Mouse (Mus musculus) forebrain, embryonic 13.5 days (tissue): Measurements from ENCODE around the gene Dusp10. TPM values are rescaled to one million over a fixed set of nuclear protein-coding genes. Genes with fewer than 3 reads are reported as not detected.

Experiments used
- polyA plus RNA-seq: library from polyadenylated mRNA; unstranded; fragments of >200 nt; fragmentation: Nextera tagmentation; extraction: Ambion mirVana; gene quantifications from 2 replicates; pipeline ENCODE4 v1.2.1, GENCODE M21; 2015

Gene Dusp10
- polyA plus RNA-seq, 1 experiment from 2014 or later: 9.7 TPM

Other genes starting within 250 kb of the Dusp10 start
- gene 1700056E22Rik, start 21.0 kb downstream of the Dusp10 start, polyA plus RNA-seq: 1.2 and 1.5 TPM in 2 replicates